ENCODE assay signal across 8 mouse cellular contexts in the genomic region with DNA sequence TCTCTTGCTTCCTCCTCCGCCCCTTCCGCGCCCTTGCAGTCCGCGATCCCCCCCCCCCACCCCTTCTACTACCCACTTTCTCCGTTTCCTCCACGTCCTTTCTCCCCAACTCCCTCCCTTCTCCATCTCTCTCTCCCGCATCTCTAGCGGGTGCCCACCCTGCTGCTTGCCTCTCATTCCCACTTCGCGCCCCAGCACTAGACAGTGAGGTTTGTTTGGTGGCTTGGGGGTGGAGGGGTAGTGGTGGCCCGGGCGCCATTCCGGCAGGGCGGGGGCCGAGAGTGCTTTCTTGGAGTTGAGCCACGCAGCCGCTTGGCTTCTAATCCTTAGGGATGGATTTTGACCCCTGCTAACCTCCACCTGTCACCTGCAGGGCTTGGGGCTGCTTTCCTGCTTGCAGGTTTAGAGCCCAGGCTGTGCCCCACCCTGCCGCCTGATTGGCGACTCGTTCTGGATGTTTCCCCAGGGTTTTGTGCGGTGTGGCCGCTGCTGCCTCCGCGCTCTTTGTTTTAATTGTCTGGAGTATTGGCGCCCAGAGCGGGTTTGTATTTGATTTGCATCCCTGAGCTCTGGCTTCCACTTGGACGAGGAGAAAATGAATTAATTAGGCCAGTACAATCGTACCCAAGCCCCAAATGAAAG. TPM values are rescaled to one million over a fixed set of nuclear protein-coding genes. Genes with fewer than 3 reads are reported as not detected.
A peak's percentile ranks its signal among the peaks of the same experiment; 100 is the strongest.
DNase-seq lines count a peak whose midpoint lies in the region; ATAC-seq and TF ChIP-seq lines count a peak whose summit lies in the region.

A gene (minus strand): TSS at position 217 of the 642 bp plus-strand sequence.

- DNase-seq in layer of hippocampus, adult 18-20 months (ENCODE audit: low spot score in 2 of 2) = no peak
- DNase-seq in layer of hippocampus, adult 9-11 months = no peak
- DNase-seq in hindbrain, postnatal 0 days (ENCODE audit: low spot score) = peak; percentile 68
- peak; percentile 55 for DNase-seq in left cerebral cortex, postnatal 4 days
- DNase-seq in midbrain, embryonic 14.5 days = peak; percentile 70
- no peak for DNase-seq in spleen, postnatal 4 days (ENCODE audit: low spot score in 2 of 2)

- peak within 1 kb of the TSS; percentile 83 for H3K9ac ChIP-seq in forebrain, embryonic 15.5 days (replicated peaks)
- peak within 1 kb of the TSS; percentile 77 for H3K9ac ChIP-seq in hindbrain, postnatal 0 days (replicated peaks; ENCODE audit: low read length)
- peak within 1 kb of the TSS; percentile 86 for H3K9ac ChIP-seq in midbrain, embryonic 14.5 days (replicated peaks; ENCODE audit: low read length)

- no peak for TF ChIP-seq CTCF in hindbrain, postnatal 0 days (IDR thresholded peaks at IDR 0.05; ENCODE audit: low read depth)

- under 1% methylated on average over 24 of the region's 29 CpGs for WGBS in forebrain, embryonic 15.5 days
- WGBS in hindbrain, postnatal 0 days = under 1% methylated on average over 24 of the region's 29 CpGs
- WGBS in midbrain, embryonic 14.5 days = under 1% methylated on average over 23 of the region's 29 CpGs

- H3K9me3 ChIP-seq in forebrain, embryonic 15.5 days = no peaks in the 10 kb centered on the region
- H3K9me3 ChIP-seq in hindbrain, postnatal 0 days (ENCODE audit: low read length) = no peaks in the 10 kb centered on the region
- no peaks in the 10 kb centered on the region for H3K9me3 ChIP-seq in midbrain, embryonic 14.5 days (ENCODE audit: control insufficient read depth, low read length)

- peak; percentile 38 for ATAC-seq in cerebellum, adult (ENCODE audit: insufficient number of reproducible peaks, low FRiP score, low TSS enrichment)
- peak; percentile 68 for ATAC-seq in forebrain, embryonic 15.5 days (replicated peaks)
- peak; percentile 69 for ATAC-seq in hindbrain, postnatal 0 days
- ATAC-seq in midbrain, embryonic 14.5 days (ENCODE audit: low FRiP score, low TSS enrichment) = peak; percentile 68

- H3K4me1 ChIP-seq in forebrain, embryonic 15.5 days = peaks cover 48% of the 10 kb centered on the region
- H3K4me1 ChIP-seq in hindbrain, postnatal 0 days (ENCODE audit: insufficient read depth, low read length) = 0 out of 2 replicates have a peak, but pooled peaks cover 6% of the 10 kb centered on the region
- 0 out of 2 replicates have a peak, but pooled peaks cover 11% of the 10 kb centered on the region for H3K4me1 ChIP-seq in midbrain, embryonic 14.5 days (ENCODE audit: control insufficient read depth, insufficient read depth, low read length)

- peak within 1 kb of the TSS; percentile 96 for H3K4me2 ChIP-seq in forebrain, embryonic 15.5 days (replicated peaks)
- H3K4me2 ChIP-seq in hindbrain, postnatal 0 days (ENCODE audit: low read depth, low read length) = peak within 1 kb of the TSS; percentile 98
- H3K4me2 ChIP-seq in midbrain, embryonic 14.5 days (ENCODE audit: low read length) = peak within 1 kb of the TSS; percentile 92

- intact Hi-C loops in left cerebral cortex, postnatal 4 days (cut with DNase I) = no loop called here

- H3K36me3 ChIP-seq in forebrain, embryonic 15.5 days = no peaks in the 10 kb centered on the region
- H3K36me3 ChIP-seq in hindbrain, postnatal 0 days (ENCODE audit: insufficient read depth, low read length) = no peaks in the 10 kb centered on the region
- H3K36me3 ChIP-seq in midbrain, embryonic 14.5 days (ENCODE audit: control insufficient read depth, insufficient read depth, low read length) = no peaks in the 10 kb centered on the region

- peak within 1 kb of the TSS; percentile 87 for H3K27ac ChIP-seq in forebrain, embryonic 15.5 days (replicated peaks)
- H3K27ac ChIP-seq in hindbrain, postnatal 0 days = peak within 1 kb of the TSS; percentile 65
- H3K27ac ChIP-seq in midbrain, embryonic 14.5 days (replicated peaks; ENCODE audit: low read depth, low read length) = peak within 1 kb of the TSS; percentile 77

- H3K27me3 ChIP-seq in forebrain, embryonic 15.5 days = no peaks in the 10 kb centered on the region
- no peaks in the 10 kb centered on the region for H3K27me3 ChIP-seq in hindbrain, postnatal 0 days (ENCODE audit: insufficient read depth, low read length)
- H3K27me3 ChIP-seq in midbrain, embryonic 14.5 days (ENCODE audit: control insufficient read depth, insufficient read depth, low read length) = peaks cover 5% of the 10 kb centered on the region; the same call in 1 of the 2 replicates

- H3K4me3 ChIP-seq in forebrain, embryonic 15.5 days = peak within 1 kb of the TSS; percentile 85
- peak within 1 kb of the TSS; percentile 73 for H3K4me3 ChIP-seq in hindbrain, postnatal 0 days (ENCODE audit: low read length)
- H3K4me3 ChIP-seq in midbrain, embryonic 14.5 days (replicated peaks; ENCODE audit: low read depth, low read length) = peak within 1 kb of the TSS; percentile 71

RNA-seq across cellular contexts. Expression of the gene that starts here (rescaled TPM):
- 10 to 100 TPM; 36.1 to 41.7 TPM for total RNA-seq in layer of hippocampus, adult 18-20 months (2021)
- polyA plus RNA-seq in forebrain, embryonic 15.5 days (2015; fragmentation: Nextera tagmentation; extraction: Ambion mirVana) = 11.0 and 11.4 TPM in 2 replicates
- total RNA-seq in hindbrain, postnatal 0 days (2014; rRNA removed) = 19.1 and 22.4 TPM in 2 replicates
- 4.7 and 4.8 TPM in 2 replicates for polyA plus RNA-seq in hindbrain, postnatal 0 days (2015; fragmentation: Nextera tagmentation; extraction: Ambion mirVana)
- total RNA-seq in left cerebral cortex, postnatal 4 days (2021) = 10 to 100 TPM; 51.9 to 60.8 TPM
- 7.5 and 7.7 TPM in 2 replicates for polyA plus RNA-seq in midbrain, embryonic 14.5 days (2014; fragmentation: Nextera tagmentation; extraction: Ambion mirVana)

Comparison
In these comparisons a context has a peak if more than half of its experiments do, and no peak if none do; other contexts are left out.
1. DNase-seq: peak in hindbrain, postnatal 0 days (single experiment), left cerebral cortex, postnatal 4 days (single experiment) and midbrain, embryonic 14.5 days (single experiment); none in layer of hippocampus, adult 18-20 months (0 of 2), layer of hippocampus, adult 9-11 months (single experiment) and spleen, postnatal 4 days (0 of 2).
2. Peak in every context shown above with its lines, with median percentiles within 50 percentile points of each other: ATAC-seq, H3K27ac ChIP-seq, H3K4me2 ChIP-seq, H3K4me3 ChIP-seq and H3K9ac ChIP-seq.